In genomic region chr6:108731107-108731630, GRCm38 (mm10) we compare ENCODE assay signal across 17 mouse cellular contexts. TPM values are rescaled to one million over a fixed set of nuclear protein-coding genes. Genes with fewer than 3 reads are reported as not detected.
DNase-seq lines count a peak whose midpoint lies in the region; TF ChIP-seq lines count a peak whose summit lies in the region.
"Had no signal": no experiment of that assay in that cellular context is flagged by ENCODE, and none has a peak within 500 bp of the region (broad histone marks: within the 10 kb centered on the region; RNA-seq: fewer than 3 reads in every experiment).

No protein-coding gene starts in this region.

- TF ChIP-seq CTCF in layer of hippocampus, adult 2 months (conservative IDR thresholded peaks at IDR 0.05), result 0 out of 2 replicates have a peak, but pooled peaks have one; percentile 11
- peak; percentile 2; the same call in 1 of the 2 replicates for TF ChIP-seq CTCF in brain, embryonic 14.5 days (IDR thresholded peaks at IDR 0.05; ENCODE audit: borderline replicate concordance, extremely low read depth, insufficient read depth, insufficient read length)

- WGBS in limb, embryonic 10.5 days, result 79% methylated on average over 9 of the region's 9 CpGs

- peak; percentile 21 for DNase-seq in adrenal gland, postnatal 14 days
- DNase-seq in adrenal gland, adult 18-20 months (ENCODE audit: low spot score in 2 of 2), result no peak
- no peak for DNase-seq in layer of hippocampus, adult 2 months (ENCODE audit: low spot score in 2 of 2)
- no peak for DNase-seq in layer of hippocampus, adult 18-20 months (ENCODE audit: low spot score in 2 of 2)
- peak; percentile 55 to 61 for DNase-seq in B cell, adult 2 months
- no peak for DNase-seq in brain, embryonic 14.5 days (ENCODE audit: low read depth)
- no peak for DNase-seq in limb, embryonic 10.5 days (ENCODE audit: low spot score)
- DNase-seq in urinary bladder, adult 2 months (ENCODE audit: low spot score), result no peak
- DNase-seq: adrenal gland, adult 8-10 months; cerebellum, adult 9-11 months; heart, adult 18-20 months; kidney, adult 2 months; kidney, postnatal 36 days; lung, adult 2 months; right cerebral cortex, postnatal 14 days had no signal

- H3K36me3 ChIP-seq in limb, embryonic 10.5 days, result no peaks in the 10 kb centered on the region
- H3K36me3 ChIP-seq: forebrain, embryonic 10.5 days; midbrain, embryonic 15.5 days had no signal

- TF ChIP-seq POLR2A in brain, embryonic 14.5 days (IDR thresholded peaks at IDR 0.05; ENCODE audit: borderline replicate concordance, extremely low read depth, insufficient read depth, insufficient read length, poor library complexity, severe bottlenecking), result no peak

- no peaks in the 10 kb centered on the region for H3K9me3 ChIP-seq in limb, embryonic 10.5 days (replicated peaks)
- H3K9me3 ChIP-seq: forebrain, embryonic 10.5 days; midbrain, embryonic 15.5 days had no signal

- H3K27ac ChIP-seq in layer of hippocampus, adult 2 months, result no peak overlapping the region
- H3K27ac ChIP-seq in limb, embryonic 10.5 days, result no peak overlapping the region
- H3K27ac ChIP-seq: forebrain, embryonic 10.5 days; midbrain, embryonic 15.5 days had no signal

- H3K4me1 ChIP-seq in limb, embryonic 10.5 days, result no peaks in the 10 kb centered on the region
- H3K4me1 ChIP-seq: forebrain, embryonic 10.5 days; midbrain, embryonic 15.5 days had no signal

- H3K27me3 ChIP-seq in limb, embryonic 10.5 days (ENCODE audit: low read depth, poor library complexity, severe bottlenecking), result no peaks in the 10 kb centered on the region
- H3K27me3 ChIP-seq: midbrain, embryonic 15.5 days had no signal

- no peak overlapping the region for H3K4me3 ChIP-seq in layer of hippocampus, adult 2 months
- H3K4me3 ChIP-seq in limb, embryonic 10.5 days, result no peak overlapping the region
- H3K4me3 ChIP-seq: forebrain, embryonic 10.5 days; midbrain, embryonic 15.5 days had no signal

RNA-seq across cellular contexts. Expression of gene Arl8b, which starts 51.7 kb away (rescaled TPM):
- 104 and 112 TPM in 2 replicates for total RNA-seq in adrenal gland, postnatal 14 days (2021)
- 100 to 1,000 TPM; 107 to 126 TPM for total RNA-seq in adrenal gland, adult 18-20 months (2021)
- total RNA-seq in layer of hippocampus, adult 2 months (2021), result 100 to 1,000 TPM; 202 to 216 TPM
- total RNA-seq in layer of hippocampus, adult 18-20 months (2021), result 100 to 1,000 TPM; 214 to 233 TPM
- polyA plus RNA-seq in brain, embryonic 14.5 days (2012; rRNA removed), result 29.5 and 43.5 TPM in 2 replicates
- polyA plus RNA-seq in limb, embryonic 10.5 days (2016; fragmentation: Nextera tagmentation; extraction: Ambion mirVana), result 55.1 and 64.3 TPM in 2 replicates
- 37.9 and 53.0 TPM in 2 replicates for polyA plus RNA-seq in urinary bladder, adult 2 months (2012; rRNA removed)

Comparison
In these comparisons a context has a peak if more than half of its experiments do, and no peak if none do; other contexts are left out.
1. DNase-seq: peak in adrenal gland, postnatal 14 days (single experiment) and B cell, adult 2 months (2 of 2); none in adrenal gland, adult 18-20 months (0 of 2), layer of hippocampus, adult 2 months (0 of 2), layer of hippocampus, adult 18-20 months (0 of 2), brain, embryonic 14.5 days (single experiment), limb, embryonic 10.5 days (single experiment) and urinary bladder, adult 2 months (single experiment).